Mouse (Mus musculus) right cerebral cortex, postnatal 14 days (tissue): Measurements from ENCODE around the gene Tbc1d10b.
"Not testable (repeated sequence)": the region's sequence is repeated elsewhere in the genome, so short reads cannot be mapped to it uniquely, and the experiment has no call there.

Experiments
- DNase-seq: peaks from one replicate; pipeline ENCODE4 v3.0.0; 2022

The Tbc1d10b gene

DNA sequence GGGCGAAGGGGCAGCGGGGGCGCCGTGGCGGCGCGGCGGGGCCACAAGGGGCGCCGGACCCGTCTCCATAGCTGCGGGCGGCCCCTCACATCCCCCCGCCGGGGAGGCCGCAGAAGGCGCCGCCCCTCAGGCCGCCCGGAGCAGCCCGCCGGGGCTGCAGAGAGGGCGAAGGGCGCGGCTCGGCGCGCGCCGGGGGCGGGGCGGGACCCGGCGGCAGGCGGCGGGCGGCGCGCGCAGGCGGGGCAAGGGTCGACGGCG, at the start of gene Tbc1d10b:
Gene Tbc1d10b, minus strand, starts transcription at position 174 of the 258 bp plus-strand sequence.
- peak; percentile 37 for DNase-seq

DNA sequence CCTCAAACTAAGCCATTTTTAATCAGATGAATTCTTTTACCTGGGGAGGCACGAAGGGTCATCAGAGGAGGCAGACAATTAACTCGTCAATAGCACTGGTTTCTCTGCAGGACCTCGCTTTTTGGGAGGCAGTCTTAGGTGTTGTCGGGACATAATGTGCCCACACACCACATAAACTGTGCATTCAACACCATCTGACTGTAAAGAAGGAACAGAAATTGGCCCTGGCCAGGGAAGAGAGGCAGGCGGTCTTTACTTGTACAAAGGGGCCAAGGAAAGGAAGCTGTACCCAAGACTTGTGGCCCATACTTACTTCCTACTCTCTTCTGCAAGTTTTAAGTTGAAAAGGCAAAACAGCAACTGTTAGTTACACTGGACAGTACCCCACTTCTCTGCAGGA, 48.2 kb upstream of the Tbc1d10b start:
- DNase-seq: no peak

DNA sequence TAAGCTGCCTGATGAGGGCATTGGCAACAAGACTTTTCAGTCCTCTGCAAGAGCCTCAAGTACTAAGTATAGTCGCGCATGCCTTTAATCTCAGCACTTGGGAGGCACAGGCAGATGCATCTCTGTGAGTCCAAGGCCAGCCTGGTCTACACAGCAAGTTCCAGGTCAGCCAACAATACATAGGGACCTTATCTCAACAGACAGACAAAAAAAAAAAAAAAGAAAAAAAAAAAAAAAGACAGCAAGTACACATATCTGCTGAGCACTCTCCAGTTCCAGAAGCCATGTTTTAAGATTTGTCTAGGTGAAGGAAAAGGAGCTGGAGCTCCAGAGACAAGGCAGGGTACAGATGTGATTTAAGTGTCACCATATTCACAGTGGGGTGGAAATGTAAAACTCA, 47.7 kb upstream of the Tbc1d10b start:
- DNase-seq: no peak

DNA sequence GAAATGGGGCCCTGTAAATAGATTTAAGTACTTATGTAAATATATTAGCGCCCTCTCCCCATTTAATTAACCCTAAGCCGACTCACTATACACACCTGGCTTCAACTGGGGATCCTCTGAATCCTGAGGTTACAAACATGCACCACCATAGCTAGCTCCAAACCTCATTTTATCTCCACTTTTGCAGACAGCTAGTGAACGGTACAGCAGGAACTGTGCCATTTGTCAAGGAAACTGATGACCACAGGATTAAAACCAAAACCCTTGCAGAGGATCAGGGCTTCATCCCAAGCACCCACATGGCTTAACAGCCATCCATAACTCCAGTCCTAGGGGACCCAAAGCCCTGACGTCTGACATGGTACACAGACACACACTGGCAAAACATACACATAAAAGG, 46.7 kb upstream of the Tbc1d10b start:
- DNase-seq: no peak

DNA sequence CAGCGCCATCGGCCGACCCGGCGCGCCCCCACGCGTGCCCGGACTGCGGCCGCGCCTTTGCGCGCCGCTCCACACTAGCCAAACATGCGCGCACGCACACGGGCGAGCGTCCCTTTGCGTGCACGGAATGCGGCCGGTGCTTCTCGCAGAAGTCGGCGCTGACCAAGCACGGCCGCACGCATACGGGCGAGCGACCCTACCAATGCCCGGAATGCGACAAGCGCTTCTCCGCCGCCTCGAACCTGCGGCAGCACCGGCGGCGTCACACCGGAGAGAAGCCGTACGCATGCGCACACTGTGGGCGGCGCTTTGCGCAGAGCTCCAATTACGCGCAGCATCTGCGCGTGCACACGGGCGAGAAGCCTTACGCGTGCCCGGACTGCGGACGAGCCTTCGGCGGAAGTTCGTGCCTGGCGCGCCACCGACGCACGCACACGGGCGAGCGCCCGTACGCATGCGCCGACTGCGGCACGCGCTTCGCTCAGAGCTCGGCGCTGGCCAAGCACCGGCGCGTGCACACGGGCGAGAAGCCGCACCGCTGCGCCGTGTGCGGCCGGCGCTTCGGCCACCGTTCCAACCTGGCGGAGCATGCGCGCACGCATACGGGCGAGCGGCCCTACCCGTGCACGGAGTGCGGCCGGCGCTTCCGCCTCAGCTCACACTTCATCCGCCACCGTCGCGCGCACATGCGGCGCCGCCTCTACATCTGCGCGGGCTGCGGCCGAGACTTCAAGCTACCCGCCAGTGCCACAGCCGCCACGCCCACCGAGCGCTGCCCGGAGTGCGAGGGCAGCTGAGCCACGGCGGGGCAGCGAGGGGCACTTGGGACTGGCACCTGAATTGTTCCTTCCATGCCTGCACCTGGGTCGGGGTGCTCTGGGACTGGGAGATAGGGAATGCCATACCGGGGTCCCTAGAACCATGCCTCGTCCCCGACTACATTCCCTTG, 45.8 kb upstream of the Tbc1d10b start:
- peak; percentile 97 for DNase-seq

DNA sequence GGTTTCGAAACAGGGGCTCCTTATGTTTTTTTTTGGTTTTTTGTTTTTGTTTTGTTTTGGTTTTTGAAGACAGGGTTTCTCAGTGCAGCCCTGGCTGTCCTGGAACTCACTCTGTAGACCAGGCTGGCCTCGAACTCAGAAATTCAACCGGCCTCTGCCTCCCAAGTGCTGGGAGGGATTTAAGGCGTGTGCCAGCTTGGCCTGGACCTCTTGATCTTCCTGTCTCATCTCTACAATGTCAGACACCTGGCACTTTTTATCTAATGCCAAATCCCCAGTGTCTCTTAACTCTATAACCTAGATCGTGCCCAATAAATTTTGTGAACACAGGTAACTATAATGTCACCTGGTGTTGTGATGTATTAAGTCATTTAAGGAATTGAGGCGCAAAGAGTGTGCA, 45.1 kb upstream of the Tbc1d10b start:
- no peak for DNase-seq

DNA sequence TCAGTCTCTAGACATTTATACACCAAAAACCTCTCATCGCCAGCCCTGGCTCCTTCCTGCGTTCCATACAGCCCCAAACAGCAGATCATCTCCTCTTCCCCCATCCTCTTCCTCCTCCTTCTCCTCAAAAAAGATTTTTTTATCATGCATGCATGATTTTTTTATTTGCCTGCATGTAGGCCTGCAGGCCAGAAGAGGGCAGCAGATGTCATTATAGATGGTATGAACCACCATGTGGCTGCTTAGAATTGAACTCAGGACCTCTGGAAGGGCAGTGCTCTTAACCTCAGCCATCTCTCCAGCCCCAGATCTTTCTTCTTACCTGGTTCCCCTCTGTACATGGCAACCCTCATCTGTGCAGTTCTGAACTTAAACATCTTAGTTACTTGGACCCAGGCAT, 44.1 kb upstream of the Tbc1d10b start:
- no peak for DNase-seq

DNA sequence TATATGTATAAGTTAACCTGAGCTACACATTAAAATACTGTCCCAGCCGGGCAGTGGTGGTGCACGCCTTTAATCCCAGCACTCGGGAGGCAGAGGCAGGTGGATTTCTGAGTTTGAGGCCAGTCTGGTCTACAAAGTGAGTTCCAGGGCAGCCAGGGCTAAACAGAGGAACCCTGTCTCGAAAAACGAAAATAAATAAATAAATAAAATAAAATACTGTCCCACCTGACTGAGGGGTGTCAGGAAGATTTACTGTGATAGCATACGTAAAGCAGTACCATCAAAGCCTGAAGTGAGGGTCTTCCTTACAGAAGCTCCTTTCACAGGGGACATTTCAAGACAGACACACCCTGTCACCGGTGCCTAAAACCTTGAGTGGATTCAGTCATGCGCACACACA, 42.2 kb upstream of the Tbc1d10b start:
- not testable (repeated sequence) for DNase-seq

DNA sequence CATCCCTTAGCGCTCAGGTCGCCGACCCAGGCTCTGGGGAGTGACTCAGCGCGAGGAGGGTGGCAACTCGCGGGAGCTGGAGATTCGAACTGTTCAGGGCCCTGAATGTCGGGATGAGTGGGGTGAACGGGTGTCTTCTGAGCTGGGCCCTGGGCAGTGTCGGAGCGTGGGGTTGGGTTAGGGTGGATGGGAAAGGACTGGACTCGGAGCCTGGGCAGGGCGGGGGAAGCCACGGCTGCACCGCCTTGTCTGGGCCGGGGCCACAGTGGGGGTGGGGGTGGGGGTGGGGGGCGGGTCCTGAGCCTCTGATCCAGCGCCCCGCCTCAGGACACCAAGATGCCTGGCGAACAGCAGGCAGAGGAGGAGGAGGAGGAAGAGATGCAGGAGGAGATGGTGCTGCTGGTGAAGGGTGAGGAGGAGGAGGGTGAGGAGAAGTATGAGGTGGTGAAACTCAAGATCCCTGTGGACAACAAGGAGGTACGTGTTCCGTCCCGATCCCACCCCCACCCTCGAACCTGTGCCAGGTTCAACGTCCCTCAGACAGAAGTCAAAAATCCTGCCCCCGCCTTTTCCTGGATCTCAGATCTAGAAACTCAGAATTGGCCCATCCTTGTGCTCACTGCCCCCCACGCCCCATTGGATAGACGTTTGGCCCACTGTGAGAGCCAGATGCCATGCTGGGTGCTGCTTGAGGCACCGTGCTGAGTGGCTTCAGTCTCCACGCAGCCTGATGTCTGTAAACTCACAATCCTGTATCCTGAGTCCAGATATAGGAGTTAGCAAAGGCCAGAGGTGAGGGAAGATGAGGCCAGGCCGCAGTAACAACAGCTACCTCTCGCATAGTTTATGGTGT, 36.6 kb upstream of the Tbc1d10b start:
- no peak for DNase-seq

DNA sequence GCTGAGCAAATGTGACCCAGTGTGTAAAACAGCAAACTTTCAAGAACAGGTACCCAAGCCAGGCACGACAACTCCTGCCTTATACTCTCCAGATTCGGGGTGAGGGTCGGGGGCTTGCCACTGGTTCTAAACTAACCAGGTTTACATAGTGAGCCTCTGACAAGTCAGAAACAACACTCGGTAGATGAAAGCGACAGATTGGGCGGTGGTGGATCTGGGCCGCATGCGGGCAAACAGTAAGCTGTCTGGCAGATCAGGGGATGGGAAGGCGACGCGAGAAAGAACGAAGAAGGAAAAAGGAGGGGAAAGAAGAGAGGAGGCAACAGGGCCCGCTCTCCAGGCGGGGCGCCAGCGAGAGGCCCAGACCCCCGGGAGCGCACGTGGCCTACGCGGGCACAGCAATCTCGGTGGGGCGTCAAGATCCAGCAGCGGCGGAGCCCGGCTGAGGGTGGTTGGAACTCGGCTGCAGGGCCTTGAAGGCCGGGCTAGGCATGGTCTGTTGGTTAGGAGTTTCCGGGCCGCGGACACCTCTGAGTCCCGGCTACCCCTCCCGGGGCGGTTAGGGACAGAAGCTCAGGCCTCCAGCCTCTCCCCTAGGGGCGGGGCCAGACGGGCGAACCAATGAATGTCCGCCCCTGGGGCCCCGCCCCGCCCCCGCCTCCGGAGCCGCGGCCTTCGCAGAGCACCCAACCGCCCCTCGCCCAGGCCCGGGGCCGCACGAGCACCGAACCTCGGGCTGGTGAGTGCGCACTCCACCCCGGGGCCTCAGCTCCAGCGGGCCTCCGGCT, 35.8 kb upstream of the Tbc1d10b start, which contains the start of gene Zfp771:
Gene Zfp771, plus strand, starts transcription at position 405 of the 788 bp plus-strand sequence.
- peak; percentile 94 for DNase-seq

DNA sequence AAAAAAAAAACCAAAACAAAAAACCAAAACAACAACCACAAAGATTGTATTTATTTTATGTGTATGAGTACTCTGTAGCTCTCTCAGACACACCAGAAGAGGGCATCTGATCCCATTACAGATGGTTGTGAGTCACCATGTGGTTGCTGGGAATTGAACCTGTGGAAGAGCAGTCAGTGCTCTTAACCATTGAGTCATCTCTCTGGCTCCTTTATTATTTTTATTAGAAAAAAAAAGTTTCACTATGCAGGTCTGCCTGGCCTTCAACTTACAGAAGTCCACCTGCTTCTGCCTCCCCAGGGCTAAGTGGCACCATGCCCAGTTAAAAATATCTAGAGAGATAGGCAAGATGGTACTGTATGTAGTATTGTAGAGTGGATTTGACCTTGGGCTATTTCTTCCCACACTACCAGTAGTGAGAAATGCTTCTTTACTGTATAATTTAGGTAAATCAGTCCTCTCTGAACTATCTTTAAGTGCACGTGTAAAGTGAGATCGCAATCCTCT, 35.1 kb upstream of the Tbc1d10b start:
- no peak for DNase-seq

DNA sequence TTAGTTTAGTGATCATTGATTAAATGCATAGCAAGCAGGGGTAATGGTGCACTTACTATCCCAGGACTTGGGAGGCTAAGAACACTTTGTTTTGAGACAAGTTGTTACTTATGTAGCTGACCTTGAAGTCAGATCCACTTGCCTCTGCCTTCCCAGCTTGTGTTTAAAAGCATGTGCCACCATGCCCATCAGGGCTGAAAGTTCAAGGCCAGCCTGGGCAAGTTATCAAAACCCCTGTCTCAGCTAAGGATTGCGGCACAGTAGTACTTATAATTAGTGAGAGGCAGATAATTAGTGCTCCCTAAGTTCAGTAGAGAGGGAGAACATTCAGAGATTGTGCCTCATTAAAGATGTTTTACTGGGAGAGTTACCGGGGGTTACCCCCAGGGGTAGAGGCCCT, 26.5 kb upstream of the Tbc1d10b start:
- no peak for DNase-seq

DNA sequence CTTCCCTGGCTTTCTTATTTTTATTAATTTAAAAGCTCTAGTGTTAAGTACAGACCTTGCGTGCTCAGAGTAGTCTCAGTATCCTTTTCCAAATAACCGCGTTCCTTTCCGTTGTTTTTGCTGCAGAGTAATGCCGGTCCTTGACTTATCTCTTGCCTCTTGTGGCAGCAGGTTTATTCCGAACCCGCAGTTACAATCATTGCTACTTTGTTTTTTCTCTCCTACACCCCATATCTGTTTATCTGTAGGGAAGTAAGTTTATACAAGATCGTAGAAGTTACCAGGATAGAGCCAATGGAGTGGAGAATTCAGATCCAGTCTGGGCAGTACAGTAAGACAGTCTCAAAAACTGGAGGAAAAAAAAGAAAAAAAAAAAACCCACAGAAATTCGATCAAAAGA, 25.5 kb upstream of the Tbc1d10b start:
- no peak for DNase-seq

DNA sequence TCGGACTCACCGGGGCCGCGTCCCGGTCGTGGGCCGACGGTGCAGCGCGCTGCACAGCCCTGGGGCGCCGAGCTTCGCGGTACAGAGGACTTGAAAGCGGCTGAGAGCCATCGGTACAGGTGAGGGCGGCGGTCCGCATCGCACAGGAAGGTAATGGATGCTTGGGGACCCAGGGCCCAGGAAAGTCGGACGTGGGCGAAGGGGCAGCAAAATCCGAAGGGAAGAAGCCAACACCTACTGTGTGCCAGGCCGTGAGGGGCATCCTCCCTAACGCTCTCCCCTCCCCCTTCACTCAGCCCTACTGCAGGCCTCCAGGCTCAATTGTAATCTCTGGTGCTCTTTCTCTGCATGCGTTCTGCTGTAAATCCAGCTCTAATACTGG, 25.1 kb upstream of the Tbc1d10b start:
- no peak for DNase-seq

DNA sequence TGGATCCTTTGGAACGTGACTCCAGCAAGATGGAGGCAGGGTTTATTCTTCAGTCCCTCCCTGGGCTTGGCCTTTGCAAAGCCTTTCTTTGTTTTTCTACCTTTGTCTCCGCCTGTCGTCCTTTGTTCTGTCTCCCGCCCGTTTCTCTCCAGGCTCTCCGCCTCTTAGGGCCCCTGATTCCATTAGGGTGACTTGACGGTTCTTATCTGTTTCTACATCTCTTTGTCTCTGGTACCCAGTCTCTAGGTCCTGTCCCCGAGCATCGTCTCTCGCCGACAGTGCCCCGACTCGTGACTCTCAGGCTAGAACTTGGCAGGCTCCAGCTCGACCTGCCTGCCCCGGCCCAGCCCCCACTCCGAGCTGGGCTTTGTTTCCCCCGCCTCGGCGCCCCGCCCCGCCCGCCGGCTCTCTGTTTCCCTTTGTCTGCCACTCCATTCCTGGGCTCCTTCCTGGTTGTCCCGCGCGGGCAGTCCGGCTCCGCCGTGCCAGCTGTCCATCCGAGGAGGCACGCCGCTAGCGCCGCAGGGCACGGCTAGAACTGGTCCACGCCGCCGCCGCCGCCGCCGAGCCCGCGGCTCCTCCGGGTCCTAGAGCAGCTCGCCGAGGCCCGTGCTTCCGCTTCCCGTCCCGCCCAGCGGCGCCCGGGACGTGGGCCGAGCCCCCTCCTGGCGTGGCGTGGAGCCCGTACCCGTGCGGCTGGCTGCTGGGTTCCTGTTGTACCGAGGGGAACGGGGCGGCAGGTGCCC, 24.5 kb upstream of the Tbc1d10b start, which contains the start of the genes Zfp553 and Sept1:
Gene Zfp553, plus strand, starts transcription at position 440 of the 746 bp plus-strand sequence.
Gene Sept1, minus strand, starts transcription at position 509 of the 746 bp plus-strand sequence.
- DNase-seq: peak; percentile 84

DNA sequence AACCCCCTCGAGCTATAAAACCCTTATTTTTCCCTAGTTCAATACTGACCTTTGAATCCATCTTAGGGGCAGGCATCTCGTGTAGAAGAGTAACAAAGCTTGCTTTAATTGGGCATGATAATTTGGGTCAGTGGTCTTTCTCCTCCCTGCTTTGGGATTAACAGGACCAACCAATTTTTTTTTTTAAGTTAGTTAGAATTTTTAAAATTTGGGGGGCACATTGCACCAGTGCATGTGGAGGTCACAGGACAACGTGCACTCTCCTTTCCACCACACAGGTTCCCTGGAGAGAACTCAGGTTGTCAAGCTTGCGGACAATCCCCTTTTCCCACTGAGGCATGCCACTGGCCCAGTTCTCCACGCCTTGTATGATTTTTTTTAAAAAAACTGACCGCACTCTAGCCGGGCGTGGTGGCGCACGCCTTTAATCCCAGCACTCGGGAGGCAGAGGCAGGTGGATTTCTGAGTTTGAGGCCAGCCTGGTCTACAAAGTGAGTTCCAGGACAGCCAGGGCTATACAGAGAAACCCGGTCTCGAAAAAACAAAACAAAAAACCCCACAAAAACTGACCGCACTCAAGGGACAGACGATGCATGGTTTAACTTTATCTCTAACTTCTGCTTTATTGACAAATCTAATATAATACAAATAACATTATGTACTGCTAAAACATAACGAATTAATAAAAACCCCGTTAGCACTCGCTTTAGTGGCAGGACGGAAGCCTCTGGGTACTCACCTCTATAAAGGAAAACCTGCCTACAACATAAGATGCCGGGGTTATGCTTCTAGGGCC, 23.8 kb upstream of the Tbc1d10b start:
- DNase-seq: no peak

DNA sequence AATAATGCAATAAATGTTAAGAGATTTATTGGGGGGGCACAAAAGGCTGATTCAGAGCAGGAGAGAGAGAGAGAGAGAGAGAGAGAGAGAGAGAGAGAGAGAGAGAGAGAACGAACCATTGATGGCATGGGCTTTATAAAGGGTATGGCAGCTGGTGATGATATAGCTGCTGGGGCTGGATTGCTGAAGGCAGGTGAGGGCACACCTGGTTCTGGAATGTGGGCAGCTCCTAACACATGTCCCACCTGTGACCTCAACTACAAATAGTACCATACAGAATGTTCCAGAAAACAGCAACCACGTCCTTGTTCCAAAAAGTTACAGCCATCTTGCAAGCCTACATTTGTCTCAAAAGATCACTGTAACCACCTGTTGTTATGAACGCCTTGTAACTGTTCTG, 23.1 kb upstream of the Tbc1d10b start:
- DNase-seq: no peak

DNA sequence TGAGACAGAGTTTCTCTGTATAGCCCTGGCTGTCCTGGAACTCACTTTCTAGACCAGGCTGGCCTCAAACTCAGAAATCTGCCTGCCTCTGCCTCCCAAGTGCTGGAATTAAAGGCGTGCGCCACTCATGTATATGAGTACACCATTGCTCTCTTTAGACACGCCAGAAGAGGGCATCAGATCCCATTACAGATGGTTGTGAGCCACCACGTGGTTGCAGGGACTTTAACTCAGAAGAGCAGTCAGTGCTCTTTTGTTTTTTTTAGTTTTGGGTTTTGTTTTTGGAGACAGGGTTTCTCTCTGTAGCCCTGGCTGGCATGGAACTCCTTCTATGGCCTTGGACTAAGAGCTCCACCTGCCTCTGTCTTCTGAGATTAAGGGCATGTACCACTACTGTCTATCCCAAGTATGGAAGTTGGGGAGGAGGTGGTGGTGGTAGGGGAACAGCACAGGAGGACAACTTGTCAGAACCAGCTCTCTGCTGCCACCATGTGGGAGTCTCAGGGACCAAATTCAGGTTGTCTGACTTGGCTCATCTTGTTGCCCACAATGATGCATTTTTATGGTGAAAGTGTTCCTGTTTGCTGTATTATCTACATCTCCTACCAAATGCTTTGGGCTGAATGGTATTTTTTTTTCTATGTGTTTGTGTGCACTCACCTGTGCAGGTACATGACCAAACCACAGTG, 20.5 kb upstream of the Tbc1d10b start:
- DNase-seq: peak; percentile 84

DNA sequence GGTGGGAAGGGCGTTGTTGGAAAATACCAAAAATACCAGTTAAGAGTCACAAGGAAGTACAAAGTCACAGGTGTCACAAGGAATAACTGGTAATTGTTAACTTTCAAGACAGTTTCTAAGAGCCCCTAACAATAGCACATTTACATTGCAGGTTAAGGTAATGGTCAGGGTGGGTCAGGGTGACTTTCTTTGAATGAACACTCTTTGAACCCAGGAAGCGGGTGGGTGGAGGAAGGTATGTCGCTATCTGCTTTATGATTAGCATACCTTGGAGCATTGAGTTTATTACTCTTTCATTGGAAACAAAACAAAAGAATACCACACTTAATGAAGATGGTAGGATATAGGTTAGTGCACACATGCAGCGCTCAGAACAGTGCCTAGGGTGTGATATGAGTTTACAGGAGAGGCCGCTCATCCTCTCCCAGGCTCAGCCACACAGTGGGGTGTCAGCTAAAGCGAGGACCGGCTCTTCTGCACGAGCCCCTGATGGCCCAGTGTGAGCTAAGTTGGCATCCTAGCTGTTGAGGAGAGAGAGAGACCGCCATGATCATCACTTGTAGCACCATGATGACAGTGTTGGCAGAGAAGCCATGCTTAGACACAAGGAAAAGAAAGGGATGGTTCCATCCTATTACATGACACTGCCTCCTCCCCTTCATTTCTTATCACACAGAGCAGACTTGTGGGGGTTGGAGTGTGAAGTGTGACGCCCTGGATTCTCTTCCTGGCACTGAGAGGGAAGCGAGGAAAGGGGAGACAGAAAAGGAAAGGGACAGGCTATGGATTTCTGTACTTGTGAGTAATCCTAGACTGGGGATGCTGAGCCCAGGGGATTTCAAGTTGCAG, 17.1 kb upstream of the Tbc1d10b start:
- DNase-seq: no peak

DNA sequence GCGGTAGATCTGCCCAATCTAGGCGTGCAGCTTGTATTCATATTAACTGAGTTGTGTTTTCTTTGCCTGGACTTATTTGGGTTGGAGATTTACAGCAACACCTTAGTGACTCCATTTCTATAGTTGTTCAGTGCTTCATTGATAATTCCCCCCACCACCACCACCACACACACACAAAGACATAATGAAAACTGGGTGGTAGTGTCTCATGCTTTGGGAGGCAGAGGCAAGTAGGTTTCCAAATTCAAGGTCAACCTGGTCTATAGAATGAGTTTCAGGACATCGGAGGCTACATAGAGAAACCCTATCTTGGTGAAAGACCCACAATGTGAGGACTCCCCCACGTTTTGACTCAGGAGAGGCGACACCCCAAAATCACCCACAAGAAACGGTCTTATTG, 16.3 kb upstream of the Tbc1d10b start:
- DNase-seq: no peak
